Mouse (Mus musculus) adrenal gland (tissue): ENCODE data around the gene Nudt17.
"Not testable (repeated sequence)": the region's sequence is repeated elsewhere in the genome, so short reads cannot be mapped to it uniquely, and the experiment has no call there.

Experiments
- intact Hi-C: fragments of 180-260 bp; cut with DNase I; formaldehyde crosslinking; loops from one replicate; pipeline ENCODE4 v1.15.1; 2025
- long read RNA-seq, 2 experiments: library from polyadenylated mRNA; unstranded; transcript quantifications; one replicate each; pipeline ENCODE4 v2.0.0; 2020; ENCODE audit warnings: borderline replicate concordance in 1 of 2; ENCODE audit not compliant: insufficient replicate concordance in 1 of 2

Nudt17 gene
- long read RNA-seq, experiment 1, result 0 reads
- long read RNA-seq, experiment 2, result 0 reads

GRCm38 (mm10) chr3:96707903-96708683, at the start of gene Nudt17:
Gene Nudt17 (minus strand): TSS chr3:96708562.
- intact Hi-C loops, result loop anchor here (10.0 kb wide), 2 partner anchors 63 to 163 kb away; partner anchors contain the start of gene Itga10

GRCm38 (mm10) chr3:96757691-96758090, 49.3 kb upstream of the Nudt17 start:
- intact Hi-C loops, result no loop called here

GRCm38 (mm10) chr3:96755935-96756334, 47.6 kb upstream of the Nudt17 start:
- intact Hi-C loops, result no loop called here

GRCm38 (mm10) chr3:96746829-96747228, 38.5 kb upstream of the Nudt17 start:
- intact Hi-C loops, result no loop called here

GRCm38 (mm10) chr3:96744348-96744747, 36.0 kb upstream of the Nudt17 start:
- intact Hi-C loops, result no loop called here

GRCm38 (mm10) chr3:96740279-96740678, 31.9 kb upstream of the Nudt17 start:
- intact Hi-C loops, result not testable (repeated sequence)

GRCm38 (mm10) chr3:96737995-96738394, 29.6 kb upstream of the Nudt17 start:
- intact Hi-C loops, result no loop called here

- intact Hi-C loops, result no loop called here
These were observed 28.8 kb upstream of the Nudt17 start for GRCm38 (mm10) chr3:96737013-96737740.

- intact Hi-C loops, result no loop called here
These were observed 26.8 kb upstream of the Nudt17 start for GRCm38 (mm10) chr3:96735200-96735599.

GRCm38 (mm10) chr3:96733984-96734383, 25.6 kb upstream of the Nudt17 start:
- intact Hi-C loops, result no loop called here

GRCm38 (mm10) chr3:96730785-96731184, 22.4 kb upstream of the Nudt17 start:
- intact Hi-C loops, result no loop called here

GRCm38 (mm10) chr3:96729403-96729784, 21.0 kb upstream of the Nudt17 start:
- intact Hi-C loops, result no loop called here

- intact Hi-C loops, result no loop called here
These were observed 20.5 kb upstream of the Nudt17 start for GRCm38 (mm10) chr3:96728634-96729402.

GRCm38 (mm10) chr3:96727828-96728633, 19.7 kb upstream of the Nudt17 start:
- intact Hi-C loops, result no loop called here

- intact Hi-C loops, result no loop called here
These were observed 19.0 kb upstream of the Nudt17 start, which contains the start of the genes Polr3c and Rnf115 for GRCm38 (mm10) chr3:96727343-96727827. Gene Polr3c (minus strand): TSS chr3:96727628. Gene Rnf115 (plus strand): TSS chr3:96727664.

GRCm38 (mm10) chr3:96719173-96719572, 10.8 kb upstream of the Nudt17 start:
- intact Hi-C loops, result no loop called here

GRCm38 (mm10) chr3:96715854-96716253, 7.5 kb upstream of the Nudt17 start:
- intact Hi-C loops, result no loop called here

- intact Hi-C loops, result no loop called here
These were observed 5.9 kb upstream of the Nudt17 start for GRCm38 (mm10) chr3:96714286-96714685.

GRCm38 (mm10) chr3:96708684-96709064, 312 bp upstream of the Nudt17 start:
- intact Hi-C loops, result loop anchor here (10.0 kb wide), 2 partner anchors 64 to 164 kb away; partner anchors contain the start of gene Itga10

- intact Hi-C loops, result loop anchor here (10.0 kb wide), 2 partner anchors 62 to 162 kb away; partner anchors contain the start of gene Itga10
These were observed 1.4 kb downstream of the Nudt17 start for GRCm38 (mm10) chr3:96706984-96707383.
